Mouse (Mus musculus) small intestine, adult 2 months (tissue): ENCODE data around the gene Srrm3.

Experiments
- CTCF ChIP-seq: fragments of 200-500 bp; IDR thresholded peaks from 2 replicates; pipeline ENCODE4 v1.5.1; 2012; ENCODE audit warnings: low read depth, mild to moderate bottlenecking, control low read depth, inconsistent platforms, low read length, moderate library complexity, mixed read lengths; ENCODE audit not compliant: insufficient replicate concordance, insufficient read length; ENCODE audit errors: extremely low read depth
- POLR2A ChIP-seq: fragments of 200-500 bp; IDR thresholded peaks from 2 replicates; pipeline ENCODE4 v1.6.1; 2012; ENCODE audit warnings: low read depth, mild to moderate bottlenecking, control low read depth, inconsistent platforms, low read length, moderate library complexity

DNA sequence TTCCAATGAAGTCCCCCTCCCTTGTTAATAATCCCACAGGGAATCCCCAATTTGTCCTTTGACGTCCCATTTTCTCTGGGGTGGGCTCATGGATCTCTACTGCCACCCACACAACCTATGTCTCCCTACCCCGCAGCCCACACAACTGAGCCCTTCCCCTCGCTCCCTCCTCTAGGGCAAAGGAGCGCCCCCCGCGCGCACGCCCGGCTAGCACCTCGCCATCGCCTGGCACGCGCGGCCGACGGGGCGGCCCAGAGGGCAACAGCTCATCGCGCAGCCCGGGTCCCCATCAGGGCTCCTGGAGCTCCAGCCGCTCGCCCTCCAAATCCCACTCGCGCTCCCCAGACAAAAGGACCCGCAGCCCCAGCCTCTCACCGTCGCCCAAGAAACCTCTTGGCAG is 62.0 kb downstream of the Srrm3 start:
- no peak for TF ChIP-seq CTCF
- no peak for TF ChIP-seq POLR2A
